Mouse (Mus musculus) midbrain, embryonic 14.5 days (tissue): ENCODE data around the gene Rps23. TPM values are rescaled to one million over a fixed set of nuclear protein-coding genes. Genes with fewer than 3 reads are reported as not detected.
A peak's percentile ranks its signal among the peaks of the same experiment; 100 is the strongest.
"Not testable (repeated sequence)": the region's sequence is repeated elsewhere in the genome, so short reads cannot be mapped to it uniquely, and the experiment has no call there.

Experiments
- ATAC-seq: fragments of 200-750 bp; cut with Nextera tagmentation; 2 replicates; pipeline ENCODE4 v1.8.0; 2017; ENCODE audit warnings: moderate number of reproducible peaks, moderate library complexity; ENCODE audit not compliant: low FRiP score, low TSS enrichment
- DNase-seq: peaks from one replicate; pipeline ENCODE4 v3.0.0-alpha.2; 2015
- H3K27ac ChIP-seq: fragments of 300-500 bp; sonication (generic); replicated peaks from 2 replicates; pipeline ENCODE4 v1.5.1; 2014; ENCODE audit warnings: mild to moderate bottlenecking, low read depth, low read length, moderate library complexity
- H3K27me3 ChIP-seq: fragments of 300-500 bp; sonication (generic); 2 replicates; pipeline ENCODE4 v1.6.1; 2014; ENCODE audit warnings: low read length, control low read depth, mixed read lengths; ENCODE audit not compliant: control insufficient read depth, insufficient read depth
- H3K36me3 ChIP-seq: fragments of 300-500 bp; sonication (generic); 2 replicates; pipeline ENCODE4 v1.6.1; 2014; ENCODE audit warnings: low read length, control low read depth; ENCODE audit not compliant: control insufficient read depth, insufficient read depth
- H3K4me1 ChIP-seq: fragments of 300-500 bp; sonication (generic); 2 replicates; pipeline ENCODE4 v1.6.1; 2014; ENCODE audit warnings: mild to moderate bottlenecking, antibody characterized with exemption, low read length, control low read depth; ENCODE audit not compliant: control insufficient read depth, insufficient read depth
- H3K4me2 ChIP-seq: fragments of 300-500 bp; sonication (generic); 2 replicates; pipeline ENCODE4 v1.6.1; 2014; ENCODE audit warnings: mild to moderate bottlenecking, low read length, moderate library complexity
- H3K4me3 ChIP-seq: fragments of 300-500 bp; sonication (generic); replicated peaks from 2 replicates; pipeline ENCODE4 v1.5.1; 2014; ENCODE audit warnings: low read depth, low read length
- H3K9ac ChIP-seq: fragments of 300-500 bp; sonication (generic); replicated peaks from 2 replicates; pipeline ENCODE4 v1.6.1; 2014; ENCODE audit warnings: mild to moderate bottlenecking, low read length, moderate library complexity
- H3K9me3 ChIP-seq: fragments of 300-500 bp; sonication (generic); 2 replicates; pipeline ENCODE4 v1.6.1; 2016; ENCODE audit warnings: low read length, control low read depth, mixed read lengths; ENCODE audit not compliant: control insufficient read depth
- WGBS: fragments of 180-500 bp; shearing (Covaris S2); extraction: QIAGEN DNeasy Blood & Tissue Kit; methylation state at CpG from one replicate; pipeline ENCODE4 v1.1.7; 2014; 5-methylcytosine and 5-hydroxymethylcytosine counted together
- polyA plus RNA-seq: library from polyadenylated mRNA; unstranded; fragments of >200 nt; fragmentation: Nextera tagmentation; extraction: Ambion mirVana; gene quantifications from 2 replicates; pipeline ENCODE4 v1.2.1, GENCODE M21; 2014

Rps23 gene
- polyA plus RNA-seq, 1 experiment from 2014 or later, result 160 TPM

- Histone ChIP-seq H3K9ac (no peak overlapping the region), H3K9me3 (no peaks in the 10 kb centered on the region), H3K4me2 (no peak overlapping the region), H3K27ac (no peak overlapping the region), H3K36me3 (peaks cover 41% of the 10 kb centered on the region), H3K4me1 (peaks cover 6% of the 10 kb centered on the region; the same call in 1 of the 2 replicates), H3K4me3 (no peak overlapping the region), H3K27me3 (no peaks in the 10 kb centered on the region)
- no peak for ATAC-seq
- WGBS, result 84% methylated on average over 7 of the region's 7 CpGs
- no peak for DNase-seq
These were observed 3.5 kb downstream of the Rps23 start for GRCm38 (mm10) chr13:90926125-90926765.

DNA sequence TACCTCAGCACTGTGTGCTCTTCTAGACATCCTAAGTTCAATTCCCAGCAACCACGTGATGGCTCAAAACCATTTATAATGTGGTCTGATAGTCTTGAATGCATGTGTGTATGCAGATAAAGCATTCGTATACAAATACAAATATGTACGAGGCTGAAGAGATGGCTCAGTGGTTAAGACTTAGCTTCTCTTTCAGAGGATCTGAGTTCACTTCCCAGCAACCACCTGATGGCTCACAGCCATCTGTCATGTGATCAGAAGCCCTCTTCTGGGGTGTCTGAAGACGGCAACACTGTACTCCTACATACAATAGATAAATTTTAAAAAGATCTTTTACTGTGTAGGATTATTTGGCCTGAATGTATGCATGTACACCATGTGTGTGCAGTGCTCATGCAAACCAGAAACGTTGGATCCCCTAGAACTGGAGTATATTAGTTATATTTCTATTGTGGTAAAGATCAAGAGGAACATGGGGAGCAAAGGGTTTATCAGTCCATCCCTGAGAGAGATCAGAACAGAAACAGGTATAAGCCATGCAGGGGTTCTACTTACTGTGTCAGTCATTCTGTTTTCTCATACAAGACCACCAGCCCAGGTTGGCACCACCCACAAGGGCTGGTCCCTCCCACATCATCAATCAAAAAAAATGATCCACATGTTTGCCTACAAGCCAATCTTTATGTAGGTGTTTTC is 4.3 kb downstream of the Rps23 start:
- no peak for DNase-seq
- 81% methylated on average over 5 of the region's 5 CpGs for WGBS
- H3K4me1 ChIP-seq, result peaks cover 6% of the 10 kb centered on the region; the same call in 1 of the 2 replicates

DNA sequence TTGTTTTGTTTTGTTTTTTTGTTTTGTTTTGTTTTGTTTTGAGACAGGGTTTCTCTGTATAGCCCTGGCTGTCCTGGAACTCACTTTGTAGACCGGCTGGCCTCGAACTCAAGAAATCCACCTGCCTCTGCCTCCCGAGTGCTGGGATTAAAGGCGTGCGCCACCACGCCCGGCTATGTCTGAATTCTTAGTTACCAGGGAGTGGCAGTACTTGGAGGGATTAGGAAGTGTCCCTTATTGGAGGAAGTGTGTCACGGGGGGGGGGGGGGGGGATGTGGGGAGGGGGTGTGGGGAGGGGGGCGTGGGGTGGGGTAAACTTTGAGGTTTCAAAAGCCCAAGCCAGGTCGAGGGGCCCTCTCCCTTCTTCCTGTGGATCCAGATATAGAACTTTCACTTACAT is 5.5 kb downstream of the Rps23 start:
- 89% methylated on average over 10 of the region's 10 CpGs for WGBS
- not testable (repeated sequence) for H3K9me3 ChIP-seq, ATAC-seq, H3K4me1 ChIP-seq, H3K4me3 ChIP-seq, H3K4me2 ChIP-seq, H3K27ac ChIP-seq, H3K27me3 ChIP-seq, DNase-seq, H3K9ac ChIP-seq
- H3K36me3 ChIP-seq, result peaks cover 41% of the 10 kb centered on the region

More for the DNA sequence above, 4.3 kb downstream of the Rps23 start:
- Histone ChIP-seq H3K9me3 (no peaks in the 10 kb centered on the region), H3K27ac (no peak overlapping the region), H3K36me3 (peaks cover 41% of the 10 kb centered on the region), H3K27me3 (no peaks in the 10 kb centered on the region), H3K9ac (no peak overlapping the region), H3K4me2 (no peak overlapping the region), H3K4me3 (no peak overlapping the region)
- ATAC-seq, result no peak

DNA sequence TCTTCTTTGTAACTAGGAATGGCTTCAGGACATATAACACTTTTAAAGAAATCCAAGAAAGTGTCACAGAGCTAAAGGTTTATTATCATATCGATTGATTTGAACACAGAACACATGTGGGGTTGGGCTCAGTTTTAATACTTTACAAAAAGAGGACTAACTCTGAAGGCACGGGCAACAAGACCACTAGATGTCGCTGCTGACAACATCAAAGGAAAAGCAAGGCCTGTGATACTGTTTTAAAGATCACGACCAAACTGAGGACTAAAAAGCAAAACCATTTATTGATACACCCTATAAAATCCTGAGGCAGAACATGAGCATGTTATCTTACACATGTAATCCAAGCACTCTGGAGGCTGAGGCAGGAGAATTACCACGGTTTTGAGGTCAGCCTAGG is 7.1 kb downstream of the Rps23 start:
- peak; percentile 89 for DNase-seq
- H3K4me1 ChIP-seq, result no peaks in the 10 kb centered on the region
- H3K9me3 ChIP-seq, result no peaks in the 10 kb centered on the region
- H3K27ac ChIP-seq, result no peak overlapping the region
- WGBS, result 23% methylated on average over 5 of the region's 5 CpGs
- H3K4me2 ChIP-seq, result no peak overlapping the region
- H3K36me3 ChIP-seq, result peaks cover 39% of the 10 kb centered on the region
- ATAC-seq, result peak; percentile 41; the same call in 1 of the 2 replicates
- no peaks in the 10 kb centered on the region for H3K27me3 ChIP-seq
- H3K4me3 ChIP-seq, result no peak overlapping the region
- H3K9ac ChIP-seq, result no peak overlapping the region

DNA sequence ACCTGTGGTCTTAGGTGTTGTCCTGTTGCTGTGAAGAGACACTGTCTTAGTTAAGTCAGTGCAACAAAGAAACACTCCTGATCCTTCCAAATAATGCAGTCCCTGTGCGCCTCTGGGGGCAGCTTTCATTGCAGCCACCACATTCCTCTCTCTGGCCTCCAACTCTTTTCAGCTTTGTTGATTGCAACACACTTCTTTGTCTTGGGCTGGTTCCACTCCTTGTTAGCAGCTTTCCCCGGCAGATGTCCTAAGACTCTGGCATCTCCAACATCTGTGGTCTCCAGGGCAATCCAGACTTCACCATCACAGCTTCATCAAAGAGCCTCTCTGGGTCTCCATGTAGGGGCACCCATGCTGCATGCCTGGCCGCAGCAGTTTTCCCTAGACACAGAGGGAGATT is 10.5 kb downstream of the Rps23 start:
- WGBS, result 58% methylated on average over 3 of the region's 3 CpGs
- H3K4me2 ChIP-seq, result no peak overlapping the region
- H3K27ac ChIP-seq, result no peak overlapping the region
- H3K27me3 ChIP-seq, result no peaks in the 10 kb centered on the region
- no peak overlapping the region for H3K9ac ChIP-seq
- H3K36me3 ChIP-seq, result peaks cover 7% of the 10 kb centered on the region
- H3K4me3 ChIP-seq, result no peak overlapping the region
- H3K9me3 ChIP-seq, result no peaks in the 10 kb centered on the region
- H3K4me1 ChIP-seq, result no peaks in the 10 kb centered on the region
- DNase-seq (no peak), ATAC-seq (no peak)

GRCm38 (mm10) chr13:90935852-90936251 is 13.1 kb downstream of the Rps23 start:
- no peak for ATAC-seq
- no peaks in the 10 kb centered on the region for H3K36me3 ChIP-seq
- H3K9me3 ChIP-seq, result no peaks in the 10 kb centered on the region
- DNase-seq, result no peak
- no peak overlapping the region for H3K9ac ChIP-seq
- no peak overlapping the region for H3K27ac ChIP-seq
- no peaks in the 10 kb centered on the region for H3K27me3 ChIP-seq
- WGBS, result 87% methylated on average over 7 of the region's 7 CpGs
- H3K4me1 ChIP-seq, result no peaks in the 10 kb centered on the region
- H3K4me2 ChIP-seq, result no peak overlapping the region
- no peak overlapping the region for H3K4me3 ChIP-seq

- WGBS, result 71% methylated on average over 6 of the region's 6 CpGs
- Histone ChIP-seq H3K4me2 (no peak overlapping the region), H3K4me1 (no peaks in the 10 kb centered on the region), H3K36me3 (no peaks in the 10 kb centered on the region), H3K9me3 (no peaks in the 10 kb centered on the region), H3K27me3 (no peaks in the 10 kb centered on the region), H3K9ac (no peak overlapping the region), H3K4me3 (no peak overlapping the region), H3K27ac (no peak overlapping the region)
- DNase-seq (no peak), ATAC-seq (no peak)
These were observed 16.4 kb downstream of the Rps23 start for GRCm38 (mm10) chr13:90939192-90939591.

GRCm38 (mm10) chr13:90939600-90939999 is 16.8 kb downstream of the Rps23 start:
- H3K27me3 ChIP-seq, result no peaks in the 10 kb centered on the region
- no peak overlapping the region for H3K27ac ChIP-seq
- H3K9ac ChIP-seq, result no peak overlapping the region
- no peaks in the 10 kb centered on the region for H3K9me3 ChIP-seq
- DNase-seq (no peak), ATAC-seq (no peak)
- H3K4me3 ChIP-seq, result no peak overlapping the region
- H3K4me2 ChIP-seq, result no peak overlapping the region
- no peaks in the 10 kb centered on the region for H3K4me1 ChIP-seq
- no peaks in the 10 kb centered on the region for H3K36me3 ChIP-seq
- 89% methylated on average over 5 of the region's 5 CpGs for WGBS

GRCm38 (mm10) chr13:90958894-90959293 is 36.1 kb downstream of the Rps23 start:
- ATAC-seq, result peak; percentile 71; the same call in 1 of the 2 replicates
- 22% methylated on average over 2 of the region's 2 CpGs for WGBS
- no peak overlapping the region for H3K27ac ChIP-seq
- H3K4me2 ChIP-seq, result no peak overlapping the region
- H3K9me3 ChIP-seq, result peaks cover 4% of the 10 kb centered on the region; the same call in 1 of the 2 replicates
- peak; percentile 39 for DNase-seq
- no peaks in the 10 kb centered on the region for H3K27me3 ChIP-seq
- H3K36me3 ChIP-seq, result no peaks in the 10 kb centered on the region
- peaks cover 5% of the 10 kb centered on the region; the same call in 1 of the 2 replicates for H3K4me1 ChIP-seq
- H3K4me3 ChIP-seq, result no peak overlapping the region
- no peak overlapping the region for H3K9ac ChIP-seq
